Mouse (Mus musculus): ENCODE data around the gene Pdzd11. TPM values are rescaled to one million over a fixed set of nuclear protein-coding genes. Genes with fewer than 3 reads are reported as not detected.
A peak's percentile ranks its signal among the peaks of the same experiment; 100 is the strongest.

Pdzd11 gene
- 59.5 TPM for polyA plus RNA-seq (2012; fragmentation: generic; extraction: Trizol)

DNA sequence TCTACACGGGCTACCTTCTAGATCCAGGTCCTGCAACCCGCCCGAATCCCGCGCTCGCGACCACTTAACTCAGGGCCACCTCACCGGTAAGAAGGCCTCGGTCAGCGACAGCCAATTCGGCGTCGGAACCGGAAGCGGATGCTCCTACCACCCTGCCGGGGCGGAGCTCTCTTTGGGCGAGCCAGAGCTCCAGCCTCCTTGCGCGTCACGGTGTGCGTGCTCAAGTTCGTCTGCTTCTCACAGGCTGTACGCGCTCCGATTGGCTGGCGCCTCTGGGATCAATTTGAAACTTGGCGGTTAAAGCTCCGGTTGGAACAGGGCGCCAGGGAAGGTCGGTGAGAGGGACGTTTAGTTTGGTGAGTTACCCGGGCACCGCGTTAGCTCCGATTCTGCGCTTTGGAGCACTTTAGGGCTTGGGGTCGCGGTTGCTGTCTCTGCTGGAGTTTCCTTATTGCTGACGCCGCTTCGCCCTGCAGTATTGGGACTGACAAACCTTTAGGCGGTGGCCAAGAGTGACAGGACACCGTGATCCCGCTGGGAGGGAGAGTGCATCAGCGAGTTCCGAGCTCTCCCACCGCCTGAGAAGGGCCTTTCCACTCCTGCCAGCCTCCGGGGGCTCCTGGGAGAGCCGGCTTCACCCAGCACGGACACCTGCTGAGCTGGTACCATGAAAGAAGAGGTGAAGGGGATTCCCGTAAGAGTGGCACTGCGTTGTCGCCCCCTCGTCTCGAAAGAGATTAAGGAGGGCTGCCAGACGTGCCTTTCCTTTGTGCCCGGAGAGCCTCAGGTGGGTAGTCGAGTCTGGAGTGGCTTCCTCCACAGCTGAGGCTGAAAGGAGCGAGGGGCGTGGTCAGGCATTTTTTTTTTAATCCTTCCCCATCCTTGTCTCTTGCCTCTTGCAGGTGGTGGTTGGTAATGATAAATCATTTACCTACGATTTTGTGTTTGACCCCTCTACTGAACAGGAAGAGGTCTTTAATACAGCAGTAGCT lies at the start of gene Pdzd11:
Pdzd11 (minus strand) TSS at position 767 of the 992 bp plus-strand sequence.
- peak within 1 kb of the TSS; percentile 56 for H3K4me2 ChIP-seq (ENCODE audit: low read depth)
- peaks cover 44% of the 10 kb centered on the region for H3K79me2 ChIP-seq (ENCODE audit: control insufficient read depth, insufficient read depth)
- peak within 1 kb of the TSS; percentile 70 for H3K4me3 ChIP-seq
- H3ac ChIP-seq (ENCODE audit: control insufficient read depth, insufficient read length) = peak within 1 kb of the TSS; percentile 70
- TF ChIP-seq REST (IDR thresholded peaks at IDR 0.05; ENCODE audit: insufficient read depth, insufficient read length) = no peak
- no peak for TF ChIP-seq SRF (IDR thresholded peaks at IDR 0.05; ENCODE audit: control insufficient read depth, insufficient read length, low read depth)
- TF ChIP-seq TCF3 (IDR thresholded peaks at IDR 0.05; ENCODE audit: insufficient read length, low read depth) = no peak
- no peak for TF ChIP-seq MYOD1 (IDR thresholded peaks at IDR 0.05; ENCODE audit: control insufficient read depth in 1 of 3, insufficient read length in 2 of 3, low read depth in 2 of 3)
- TF ChIP-seq POLR2AphosphoS2 (IDR thresholded peaks at IDR 0.05; ENCODE audit: insufficient read length, low read depth) = peak; percentile 81
- TF ChIP-seq CEBPB (IDR thresholded peaks at IDR 0.05; ENCODE audit: insufficient read depth, poor library complexity, severe bottlenecking) = no peak
- peak; percentile 86 for TF ChIP-seq POLR2A (IDR thresholded peaks at IDR 0.05; ENCODE audit: insufficient read length, low read depth)
- TF ChIP-seq MYOG (IDR thresholded peaks at IDR 0.05; ENCODE audit: control insufficient read depth in 1 of 3, insufficient read depth in 1 of 3, insufficient read length in 2 of 3, low read depth in 2 of 3) = no peak
- TF ChIP-seq TCF12 (IDR thresholded peaks at IDR 0.05; ENCODE audit: insufficient read depth, poor library complexity, severe bottlenecking) = no peak
- TF ChIP-seq USF1 (IDR thresholded peaks at IDR 0.05; ENCODE audit: low read depth) = no peak
- peak; percentile 90 for TF ChIP-seq E2F4 (IDR thresholded peaks at IDR 0.05; ENCODE audit: insufficient read depth)
- no peak for TF ChIP-seq MAX (IDR thresholded peaks at IDR 0.05; ENCODE audit: low read depth)
- no peaks in the 10 kb centered on the region for H3K27me3 ChIP-seq (ENCODE audit: control insufficient read depth, insufficient read depth, insufficient read length)
- no peaks in the 10 kb centered on the region for H3K36me3 ChIP-seq (ENCODE audit: control insufficient read depth, insufficient read depth)

DNA sequence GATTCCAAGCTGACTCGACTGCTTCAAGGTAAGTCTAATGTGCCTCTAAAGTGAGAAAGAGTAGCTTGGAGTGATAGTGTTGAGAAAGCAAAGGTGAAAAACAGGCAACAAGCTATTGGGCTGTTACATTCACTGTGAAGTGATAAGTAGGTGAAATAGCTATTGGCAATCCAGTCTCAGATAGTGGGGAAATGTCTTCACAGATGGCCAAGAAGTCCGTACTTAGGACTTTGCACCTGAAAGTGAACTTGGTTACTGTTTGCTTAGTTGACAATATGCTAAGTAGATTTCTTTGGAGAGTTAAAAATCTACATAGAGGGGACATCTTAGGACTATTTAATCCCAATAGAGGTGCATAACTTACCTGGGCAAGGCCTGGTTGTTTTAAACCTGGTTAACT lies 38.5 kb upstream of the Pdzd11 start:
- Histone ChIP-seq H3K79me2 (ENCODE audit: control insufficient read depth, insufficient read depth) (no peaks in the 10 kb centered on the region), H3K36me3 (ENCODE audit: control insufficient read depth, insufficient read depth) (no peaks in the 10 kb centered on the region), H3ac (ENCODE audit: control insufficient read depth, insufficient read length) (no peak overlapping the region), H3K4me3 (no peak overlapping the region), H3K27me3 (ENCODE audit: control insufficient read depth, insufficient read depth, insufficient read length) (no peaks in the 10 kb centered on the region), H3K4me2 (ENCODE audit: low read depth) (no peak overlapping the region)
- no peak for TF ChIP-seq E2F4 (IDR thresholded peaks at IDR 0.05; ENCODE audit: insufficient read depth)
- no peak for TF ChIP-seq MAX (IDR thresholded peaks at IDR 0.05; ENCODE audit: low read depth)
- TF ChIP-seq MYOG (IDR thresholded peaks at IDR 0.05; ENCODE audit: control insufficient read depth in 1 of 3, insufficient read depth in 1 of 3, insufficient read length in 2 of 3, low read depth in 2 of 3) = no peak
- no peak for TF ChIP-seq USF1 (IDR thresholded peaks at IDR 0.05; ENCODE audit: low read depth)
- TF ChIP-seq POLR2A (IDR thresholded peaks at IDR 0.05; ENCODE audit: insufficient read length, low read depth) = no peak
- no peak for TF ChIP-seq REST (IDR thresholded peaks at IDR 0.05; ENCODE audit: insufficient read depth, insufficient read length)
- TF ChIP-seq TCF3 (IDR thresholded peaks at IDR 0.05; ENCODE audit: insufficient read length, low read depth) = no peak

DNA sequence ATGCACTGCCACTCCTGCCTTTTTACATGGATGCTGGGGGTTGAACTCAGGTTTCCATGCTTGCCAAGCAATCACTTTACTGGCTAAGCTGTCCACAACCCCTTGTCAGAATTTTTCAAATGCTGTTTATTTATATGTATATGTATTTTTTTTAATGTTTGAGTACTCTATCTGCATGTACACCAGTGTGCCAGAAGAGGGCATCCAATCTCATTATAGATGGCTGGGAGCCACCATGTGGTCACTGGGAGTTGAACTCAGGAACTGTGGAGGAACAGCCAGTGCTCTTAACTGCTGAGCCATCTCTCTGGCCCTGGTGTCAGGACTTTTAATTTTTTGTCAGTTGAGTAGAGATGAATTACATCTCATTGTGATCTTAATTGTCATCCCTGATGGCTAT lies 26.5 kb upstream of the Pdzd11 start:
- H3K4me2 ChIP-seq (ENCODE audit: low read depth) = no peak overlapping the region
- H3K4me3 ChIP-seq = no peak overlapping the region
- no peak for TF ChIP-seq SRF (IDR thresholded peaks at IDR 0.05; ENCODE audit: control insufficient read depth, insufficient read length, low read depth)
- no peak for TF ChIP-seq REST (IDR thresholded peaks at IDR 0.05; ENCODE audit: insufficient read depth, insufficient read length)
- TF ChIP-seq MAX (IDR thresholded peaks at IDR 0.05; ENCODE audit: low read depth) = no peak
- no peak for TF ChIP-seq USF1 (IDR thresholded peaks at IDR 0.05; ENCODE audit: low read depth)
- TF ChIP-seq POLR2AphosphoS2 (IDR thresholded peaks at IDR 0.05; ENCODE audit: insufficient read length, low read depth) = no peak
- TF ChIP-seq CEBPB (IDR thresholded peaks at IDR 0.05; ENCODE audit: insufficient read depth, poor library complexity, severe bottlenecking) = no peak
- no peak for TF ChIP-seq POLR2A (IDR thresholded peaks at IDR 0.05; ENCODE audit: insufficient read length, low read depth)
- no peak for TF ChIP-seq E2F4 (IDR thresholded peaks at IDR 0.05; ENCODE audit: insufficient read depth)
- TF ChIP-seq TCF12 (IDR thresholded peaks at IDR 0.05; ENCODE audit: insufficient read depth, poor library complexity, severe bottlenecking) = no peak
- TF ChIP-seq MYOG (IDR thresholded peaks at IDR 0.05; ENCODE audit: control insufficient read depth in 1 of 3, insufficient read depth in 1 of 3, insufficient read length in 2 of 3, low read depth in 2 of 3) = no peak
- no peaks in the 10 kb centered on the region for H3K27me3 ChIP-seq (ENCODE audit: control insufficient read depth, insufficient read depth, insufficient read length)
- peaks cover 10% of the 10 kb centered on the region for H3K79me2 ChIP-seq (ENCODE audit: control insufficient read depth, insufficient read depth)
- no peak overlapping the region for H3ac ChIP-seq (ENCODE audit: control insufficient read depth, insufficient read length)
- H3K36me3 ChIP-seq (ENCODE audit: control insufficient read depth, insufficient read depth) = no peaks in the 10 kb centered on the region

- H3K79me2 ChIP-seq (ENCODE audit: control insufficient read depth, insufficient read depth) = no peaks in the 10 kb centered on the region
- no peak overlapping the region for H3ac ChIP-seq (ENCODE audit: control insufficient read depth, insufficient read length)
- TF ChIP-seq TCF12 (IDR thresholded peaks at IDR 0.05; ENCODE audit: insufficient read depth, poor library complexity, severe bottlenecking) (no peak), MYOD1 (IDR thresholded peaks at IDR 0.05; ENCODE audit: control insufficient read depth in 1 of 3, insufficient read length in 2 of 3, low read depth in 2 of 3) (no peak), SRF (IDR thresholded peaks at IDR 0.05; ENCODE audit: control insufficient read depth, insufficient read length, low read depth) (no peak), MYOG (IDR thresholded peaks at IDR 0.05; ENCODE audit: control insufficient read depth in 1 of 3, insufficient read depth in 1 of 3, insufficient read length in 2 of 3, low read depth in 2 of 3) (no peak), POLR2A (IDR thresholded peaks at IDR 0.05; ENCODE audit: insufficient read length, low read depth) (no peak), CEBPB (IDR thresholded peaks at IDR 0.05; ENCODE audit: insufficient read depth, poor library complexity, severe bottlenecking) (no peak), REST (IDR thresholded peaks at IDR 0.05; ENCODE audit: insufficient read depth, insufficient read length) (no peak), USF1 (IDR thresholded peaks at IDR 0.05; ENCODE audit: low read depth) (no peak), E2F4 (IDR thresholded peaks at IDR 0.05; ENCODE audit: insufficient read depth) (no peak), MAX (IDR thresholded peaks at IDR 0.05; ENCODE audit: low read depth) (no peak)
- no peak overlapping the region for H3K4me3 ChIP-seq
- H3K27me3 ChIP-seq (ENCODE audit: control insufficient read depth, insufficient read depth, insufficient read length) = no peaks in the 10 kb centered on the region
- H3K36me3 ChIP-seq (ENCODE audit: control insufficient read depth, insufficient read depth) = no peaks in the 10 kb centered on the region
- H3K4me2 ChIP-seq (ENCODE audit: low read depth) = no peak overlapping the region
Measured at GRCm38 (mm10) chrX:100638477-100638876, 12.1 kb upstream of the Pdzd11 start.
